Comparison of ENCODE assay signal across 30 mouse cellular contexts in genomic region chr1:40132721-40133120, GRCm38 (mm10). TPM values are rescaled to one million over a fixed set of nuclear protein-coding genes. Genes with fewer than 3 reads are reported as not detected.
DNase-seq lines count a peak whose midpoint lies in the region; ATAC-seq and TF ChIP-seq lines count a peak whose summit lies in the region.
"Had no signal": no experiment of that assay in that cellular context is flagged by ENCODE, and none has a peak within 500 bp of the region (broad histone marks: within the 10 kb centered on the region; RNA-seq: fewer than 3 reads in every experiment).

No protein-coding gene starts in this region.

- no peak for TF ChIP-seq CTCF in liver, postnatal 0 days (IDR thresholded peaks at IDR 0.05; ENCODE audit: low read depth)

- TF ChIP-seq EP300 in liver, postnatal 0 days (IDR thresholded peaks at IDR 0.05; ENCODE audit: low read depth), result no peak

- H3K4me1 ChIP-seq in liver, postnatal 0 days (ENCODE audit: insufficient read depth), result no peaks in the 10 kb centered on the region
- no peaks in the 10 kb centered on the region for H3K4me1 ChIP-seq in liver, embryonic 12.5 days
- H3K4me1 ChIP-seq in brown adipose tissue, adult 24 weeks (ENCODE audit: control insufficient read depth, insufficient read depth, insufficient read length, low read length), result no peaks in the 10 kb centered on the region
- H3K4me1 ChIP-seq: embryonic facial prominence, embryonic 10.5 days; embryonic facial prominence, embryonic 13.5 days; forebrain, embryonic 10.5 days; forebrain, embryonic 13.5 days; heart, embryonic 10.5 days; hindbrain, embryonic 12.5 days; hindbrain, embryonic 15.5 days; intestine, embryonic 15.5 days had no signal

- no peaks in the 10 kb centered on the region for H3K9me3 ChIP-seq in liver, postnatal 0 days (ENCODE audit: low read length)
- no peaks in the 10 kb centered on the region for H3K9me3 ChIP-seq in liver, embryonic 12.5 days (replicated peaks)
- H3K9me3 ChIP-seq: embryonic facial prominence, embryonic 10.5 days; embryonic facial prominence, embryonic 13.5 days; forebrain, embryonic 10.5 days; forebrain, embryonic 13.5 days; heart, embryonic 10.5 days; hindbrain, embryonic 12.5 days; hindbrain, embryonic 15.5 days; intestine, embryonic 15.5 days had no signal

- no peaks in the 10 kb centered on the region for H3K27me3 ChIP-seq in liver, postnatal 0 days (ENCODE audit: insufficient read depth, low read length)
- H3K27me3 ChIP-seq in liver, embryonic 12.5 days (replicated peaks), result no peaks in the 10 kb centered on the region
- H3K27me3 ChIP-seq: embryonic facial prominence, embryonic 13.5 days; forebrain, embryonic 13.5 days; hindbrain, embryonic 12.5 days; hindbrain, embryonic 15.5 days; intestine, embryonic 15.5 days; Patski had no signal

- peak; percentile 73 for ATAC-seq in liver, postnatal 0 days
- no peak for ATAC-seq in liver, embryonic 12.5 days
- peak; percentile 65 for ATAC-seq in granulocyte monocyte progenitor cell, adult 5-6 weeks (replicated peaks; ENCODE audit: poor library complexity, severe bottlenecking)
- ATAC-seq: activated CD4-positive, CD25-positive, alpha-beta regulatory T cell, adult 4 months; forebrain, embryonic 13.5 days; forebrain, embryonic 16.5 days; intestine, embryonic 15.5 days; Patski had no signal

- no peak overlapping the region for H3K4me2 ChIP-seq in liver, postnatal 0 days (ENCODE audit: low read depth, low read length)
- no peak overlapping the region for H3K4me2 ChIP-seq in liver, embryonic 12.5 days
- H3K4me2 ChIP-seq: embryonic facial prominence, embryonic 13.5 days; forebrain, embryonic 13.5 days; hindbrain, embryonic 12.5 days; hindbrain, embryonic 15.5 days; intestine, embryonic 15.5 days had no signal

- WGBS in liver, postnatal 0 days (ENCODE audit: insufficient replicate concordance), result 54% methylated on average over 4 of the region's 4 CpGs
- WGBS in liver, embryonic 12.5 days (ENCODE audit: insufficient replicate concordance), result 65% methylated on average over 4 of the region's 4 CpGs

- no peak overlapping the region for H3K9ac ChIP-seq in liver, postnatal 0 days (replicated peaks)
- H3K9ac ChIP-seq in liver, embryonic 12.5 days, result no peak overlapping the region
- H3K9ac ChIP-seq: embryonic facial prominence, embryonic 13.5 days; forebrain, embryonic 13.5 days; hindbrain, embryonic 12.5 days; hindbrain, embryonic 15.5 days; intestine, embryonic 15.5 days had no signal

- DNase-seq in adrenal gland, postnatal 14 days, result peak; percentile 16
- no peak for DNase-seq in adrenal gland, postnatal 36 days
- no peak for DNase-seq in liver, postnatal 0 days
- DNase-seq in Muller cell, postnatal 12 days (ENCODE audit: inconsistent ontology term), result no peak
- DNase-seq in thymus, postnatal 10 days (ENCODE audit: low spot score in 2 of 2), result no peak
- DNase-seq: adrenal gland, adult 8-10 months; cerebellum, adult 11-12 months; cerebellum, adult 8-10 months; cerebellum, postnatal 10 days; cerebellum, postnatal 36 days; embryo, embryonic 11 days; gastrocnemius, postnatal 10 days; gastrocnemius, postnatal 36 days; heart, adult 2 months had no signal

- H3K4me3 ChIP-seq in liver, postnatal 0 days (ENCODE audit: low read depth, low read length), result no peak overlapping the region
- no peak overlapping the region for H3K4me3 ChIP-seq in liver, embryonic 12.5 days
- H3K4me3 ChIP-seq in brown adipose tissue, adult 24 weeks (ENCODE audit: insufficient read depth, low read depth, low read length), result no peak overlapping the region
- H3K4me3 ChIP-seq: embryonic facial prominence, embryonic 10.5 days; embryonic facial prominence, embryonic 13.5 days; erythroblast, embryonic 14.5 days; forebrain, embryonic 10.5 days; forebrain, embryonic 13.5 days; heart, adult 2 months; heart, embryonic 10.5 days; hindbrain, embryonic 12.5 days; hindbrain, embryonic 15.5 days; intestine, embryonic 15.5 days had no signal

- no peaks in the 10 kb centered on the region for H3K36me3 ChIP-seq in liver, postnatal 0 days (replicated peaks; ENCODE audit: insufficient read depth, low read length)
- no peaks in the 10 kb centered on the region for H3K36me3 ChIP-seq in liver, embryonic 12.5 days
- H3K36me3 ChIP-seq: embryonic facial prominence, embryonic 10.5 days; embryonic facial prominence, embryonic 13.5 days; forebrain, embryonic 10.5 days; heart, embryonic 10.5 days; hindbrain, embryonic 12.5 days; hindbrain, embryonic 15.5 days; intestine, embryonic 15.5 days had no signal

- no peak overlapping the region for H3K27ac ChIP-seq in liver, postnatal 0 days (ENCODE audit: low read depth)
- no peak overlapping the region for H3K27ac ChIP-seq in liver, embryonic 12.5 days
- H3K27ac ChIP-seq in brown adipose tissue, adult 24 weeks (replicated peaks; ENCODE audit: low read depth, low read length), result peak overlapping the region; percentile 65
- H3K27ac ChIP-seq: embryonic facial prominence, embryonic 10.5 days; embryonic facial prominence, embryonic 13.5 days; forebrain, embryonic 10.5 days; forebrain, embryonic 13.5 days; heart, adult 2 months; heart, embryonic 10.5 days; hindbrain, embryonic 12.5 days; hindbrain, embryonic 15.5 days; intestine, embryonic 15.5 days had no signal

RNA-seq across cellular contexts. Expression of gene Il1r2, which starts 58.8 kb away (rescaled TPM):
- 0.56 TPM in 2 replicates for total RNA-seq in adrenal gland, postnatal 14 days (2021)
- 1 to 10 TPM in 1 of 2 experiments, under 1 TPM in 1; 0.89 to 1.1 TPM for total RNA-seq in adrenal gland, postnatal 36 days (2021)
- polyA plus RNA-seq in liver, postnatal 0 days (2015; fragmentation: Nextera tagmentation; extraction: Ambion mirVana), result 2.7 and 3.4 TPM in 2 replicates
- 0.31 and 0.48 TPM in 2 replicates for polyA plus RNA-seq in liver, embryonic 12.5 days (2016; fragmentation: Nextera tagmentation; extraction: Ambion mirVana)
- 1.5 and 1.6 TPM in 2 replicates for polyA plus RNA-seq in brown adipose tissue, adult 24 weeks (2012; ENCODE audit: insufficient read depth, insufficient read length, missing spikeins)
- total RNA-seq in granulocyte monocyte progenitor cell, adult 5-6 weeks (2014; fragmentation: Nextera tagmentation), result not detected in 2 replicates
- total RNA-seq in granulocyte monocyte progenitor cell, adult 5-6 weeks (2017), result 0.88 and 2.9 TPM in 2 replicates
- total RNA-seq: heart, postnatal 25 days had no signal
- polyA plus RNA-seq: erythroblast, embryonic 14.5 days had no signal
